Mouse (Mus musculus): Measurements from ENCODE around the gene Nat8f5.
"Not testable (repeated sequence)": the region's sequence is repeated elsewhere in the genome, so short reads cannot be mapped to it uniquely, and the experiment has no call there.

Gene Nat8f5

DNA sequence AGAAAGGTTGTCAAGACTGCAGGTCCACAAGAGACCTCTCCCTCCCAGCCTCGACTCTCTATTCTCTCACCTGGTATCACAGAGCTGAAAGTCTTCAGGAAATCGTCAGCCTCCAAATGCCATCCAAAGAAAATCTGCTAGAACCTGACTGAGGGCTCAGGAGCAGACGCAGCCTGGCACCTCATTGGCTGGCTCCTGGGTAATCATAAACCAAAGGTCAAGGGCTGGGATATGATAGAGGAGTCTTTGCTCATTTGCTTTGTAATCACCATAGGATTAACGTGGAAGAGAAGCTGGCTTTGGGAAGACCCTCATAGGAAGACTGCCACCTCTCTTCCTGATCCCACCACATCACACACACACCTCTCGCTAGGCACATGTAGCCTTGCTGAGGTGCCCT lies at the start of gene Nat8f5, which contains the start of gene Nat8f6:
Nat8f5 (minus strand) TSS at position 136 of the 400 bp plus-strand sequence.
Nat8f6 (minus strand) TSS at position 118 of the 400 bp plus-strand sequence.
- no peak for DNase-seq (ENCODE audit: low spot score)

DNA sequence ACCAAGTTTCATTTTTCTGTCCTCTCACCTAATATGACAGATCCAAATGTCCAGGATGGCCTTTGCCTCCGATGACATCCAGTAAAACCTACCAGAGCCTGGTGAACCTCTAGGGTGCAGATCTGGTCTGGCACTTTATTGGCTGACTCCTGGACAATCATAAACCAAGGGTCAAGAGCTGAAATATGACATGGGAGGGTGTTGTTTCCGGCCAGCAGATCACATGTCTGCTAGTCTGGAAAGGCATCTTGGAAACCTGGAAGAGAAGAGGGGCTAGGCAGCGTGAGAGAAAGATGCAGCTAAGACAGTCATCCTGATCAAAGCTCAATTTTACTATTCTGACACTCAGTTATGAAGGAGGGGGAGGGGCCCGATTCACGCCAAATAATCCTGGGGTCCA lies 48.2 kb upstream of the Nat8f5 start, which contains the start of gene Nat8f2:
Nat8f2 (minus strand) TSS at position 153 of the 400 bp plus-strand sequence.
- not testable (repeated sequence) for DNase-seq (ENCODE audit: low spot score)

- no peak for DNase-seq (ENCODE audit: low spot score)
Observed at GRCm38 (mm10) chr6:85867726-85868690, 47.2 kb upstream of the Nat8f5 start.

DNA sequence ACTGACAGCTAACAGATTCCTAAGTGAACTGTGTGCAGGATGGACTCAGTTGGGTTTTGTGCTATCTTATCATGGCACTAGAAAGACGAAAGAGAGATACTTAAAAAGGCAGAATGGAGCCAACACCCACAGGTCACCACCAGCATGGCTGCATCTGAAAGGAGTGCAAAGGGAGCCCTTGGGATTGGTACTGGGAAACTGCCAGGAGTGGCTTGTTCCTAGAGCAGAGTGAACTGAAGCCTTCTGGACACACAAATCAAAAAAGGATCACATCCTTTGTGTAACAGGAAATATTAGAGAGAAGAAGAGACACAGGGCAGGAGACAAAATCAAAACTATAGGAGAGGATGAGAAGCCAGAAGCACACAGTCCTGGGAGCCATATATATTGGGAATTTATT lies 46.2 kb upstream of the Nat8f5 start:
- not testable (repeated sequence) for DNase-seq (ENCODE audit: low spot score)

DNA sequence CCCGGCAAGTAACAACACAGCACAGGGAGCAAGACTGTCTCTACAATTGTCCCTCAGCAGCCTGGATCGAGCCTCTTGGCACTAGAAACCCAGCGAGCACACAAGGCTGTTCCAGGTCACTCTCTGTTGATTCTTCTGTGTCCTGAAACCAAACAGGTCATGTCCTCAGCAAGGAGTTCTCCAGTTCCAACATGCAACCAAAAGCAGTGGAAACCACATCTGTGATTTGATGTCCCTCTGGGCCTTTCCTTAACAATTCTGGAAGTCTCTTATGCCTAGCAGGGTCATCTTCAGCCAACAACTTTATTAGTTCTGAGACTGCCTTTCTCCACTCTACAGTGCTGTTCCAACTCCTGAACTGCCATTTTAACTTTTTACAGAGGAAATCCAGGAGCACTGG lies 45.4 kb upstream of the Nat8f5 start:
- not testable (repeated sequence) for DNase-seq (ENCODE audit: low spot score)

DNA sequence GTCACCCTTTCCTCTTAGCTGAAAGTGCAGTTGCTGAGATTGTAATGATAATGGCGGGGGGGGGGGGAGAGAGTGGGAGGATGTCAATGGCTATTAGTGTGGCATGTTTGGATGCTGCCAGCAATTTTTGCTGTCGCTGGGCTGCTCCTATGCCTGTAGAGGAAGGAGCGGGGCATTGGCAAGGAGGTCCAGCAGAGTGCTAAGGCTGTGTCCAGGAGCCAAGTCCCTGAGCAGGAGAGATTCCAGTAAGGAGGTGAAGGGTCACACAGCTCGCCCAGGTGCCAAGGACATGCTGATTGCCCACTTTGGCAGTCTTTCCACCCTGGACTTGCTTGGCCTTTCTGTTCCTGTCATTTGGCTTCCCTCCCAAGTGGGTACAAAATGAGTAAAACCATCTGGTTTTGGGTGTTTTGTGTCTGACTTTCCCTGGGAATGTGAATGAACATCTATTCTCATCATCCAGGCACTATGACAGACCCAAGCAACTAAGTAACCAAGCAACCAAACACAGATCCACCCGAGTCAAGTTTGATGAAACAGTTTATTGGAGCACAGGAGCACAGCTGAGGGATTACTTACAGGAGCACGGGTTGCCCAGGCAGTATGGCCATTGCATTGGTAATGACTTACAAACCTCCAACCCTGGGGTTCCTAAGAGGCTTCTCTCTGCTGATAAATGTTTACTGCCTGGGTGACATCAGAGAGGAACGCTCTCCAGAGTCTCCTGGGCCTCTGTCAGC lies 44.3 kb upstream of the Nat8f5 start:
- peak; percentile 36 for DNase-seq (ENCODE audit: low spot score)

GRCm38 (mm10) chr6:85863840-85864239 lies 43.1 kb upstream of the Nat8f5 start:
- no peak for DNase-seq (ENCODE audit: low spot score)

DNA sequence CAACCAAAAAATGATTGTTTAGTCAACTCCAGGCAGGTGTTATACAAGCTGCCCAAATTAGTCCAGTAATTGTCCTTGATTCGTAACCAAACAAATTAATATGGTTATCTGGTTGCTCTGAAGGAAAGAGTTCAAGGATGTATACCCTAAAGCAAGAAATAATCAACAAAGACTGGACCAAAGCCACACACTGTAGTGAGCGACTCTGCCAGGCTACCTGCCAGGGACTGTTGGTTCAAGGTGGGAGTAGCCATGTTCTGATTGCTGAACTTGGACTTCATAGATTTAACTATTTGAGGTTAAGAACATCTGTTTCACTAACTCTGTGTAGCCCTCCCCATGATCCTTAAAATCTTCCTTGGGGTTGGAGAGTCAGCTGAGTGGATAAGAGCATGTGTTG lies 42.4 kb upstream of the Nat8f5 start:
- DNase-seq (ENCODE audit: low spot score) = peak; percentile 52

DNA sequence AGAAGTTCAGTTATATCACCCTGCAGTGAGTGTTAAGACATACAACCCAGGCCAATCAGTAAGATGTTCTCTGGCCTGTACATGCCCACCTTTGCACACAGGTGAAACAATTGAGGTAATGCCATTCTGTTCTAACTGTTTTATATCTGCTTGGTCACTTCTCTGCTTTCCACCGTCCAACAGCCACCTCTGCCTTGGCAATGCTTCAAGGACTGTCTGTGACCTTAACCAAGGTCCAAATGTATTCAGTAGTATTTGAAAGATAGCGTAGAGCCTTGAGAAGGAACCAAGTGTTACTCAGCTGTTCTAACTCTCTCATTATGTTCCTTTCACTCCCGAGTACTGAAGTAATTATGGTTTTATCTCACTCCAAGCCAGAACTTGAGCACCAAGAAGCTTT lies 41.8 kb upstream of the Nat8f5 start:
- peak; percentile 76 for DNase-seq (ENCODE audit: low spot score)

GRCm38 (mm10) chr6:85861247-85861646 lies 40.5 kb upstream of the Nat8f5 start:
- no peak for DNase-seq (ENCODE audit: low spot score)

DNA sequence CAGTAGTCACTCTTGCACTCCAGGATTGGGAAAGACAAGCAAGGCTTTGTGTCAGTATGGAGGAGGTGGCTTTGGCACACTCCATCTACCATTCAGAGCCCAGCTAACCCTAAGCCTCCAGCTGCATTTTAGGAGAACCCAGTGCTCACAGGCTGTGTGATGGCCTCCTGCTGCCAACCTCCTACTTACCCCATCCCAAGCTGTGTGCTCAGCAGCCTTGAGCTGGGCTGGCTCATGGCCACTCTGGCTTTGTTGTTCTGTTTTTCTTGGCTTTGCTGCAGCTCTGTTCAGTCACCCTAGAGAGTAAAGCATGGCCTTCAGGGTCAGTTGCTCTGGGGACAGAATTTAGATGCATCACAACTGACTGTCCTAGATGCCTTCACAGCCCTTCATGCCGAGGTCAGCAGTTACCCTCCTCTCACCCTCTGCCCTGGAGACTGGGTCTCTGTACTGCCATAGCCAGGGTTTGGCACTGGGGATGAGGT lies 35.5 kb upstream of the Nat8f5 start:
- DNase-seq (ENCODE audit: low spot score) = peak; percentile 64

GRCm38 (mm10) chr6:85853481-85853880 lies 32.7 kb upstream of the Nat8f5 start:
- DNase-seq (ENCODE audit: low spot score) = no peak

- DNase-seq (ENCODE audit: low spot score) = no peak
Observed at GRCm38 (mm10) chr6:85851062-85851773, 30.4 kb upstream of the Nat8f5 start.

- no peak for DNase-seq (ENCODE audit: low spot score)
Observed at GRCm38 (mm10) chr6:85849240-85849639, 28.5 kb upstream of the Nat8f5 start.

DNA sequence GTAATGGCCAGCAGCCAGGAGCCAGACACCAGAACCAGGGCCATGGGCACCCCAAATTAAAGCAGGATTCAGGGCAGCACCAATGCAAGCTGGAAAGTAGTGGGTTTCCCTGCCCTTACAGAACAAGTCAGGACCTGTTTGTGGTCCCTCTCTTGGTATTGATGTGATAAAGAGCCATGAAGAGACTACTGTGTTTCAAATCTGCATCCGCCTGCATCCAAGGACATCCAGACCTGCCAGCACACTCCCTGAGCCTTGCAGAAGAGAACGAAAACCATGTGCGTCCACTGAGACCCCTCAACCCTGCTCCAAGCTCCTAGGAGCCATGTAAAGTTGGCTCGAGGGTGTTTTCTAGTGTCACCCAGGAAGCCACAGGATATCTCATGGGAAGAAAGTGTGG lies 27.4 kb upstream of the Nat8f5 start:
- no peak for DNase-seq (ENCODE audit: low spot score)

GRCm38 (mm10) chr6:85846921-85847320 lies 26.1 kb upstream of the Nat8f5 start:
- DNase-seq (ENCODE audit: low spot score) = no peak

- not testable (repeated sequence) for DNase-seq (ENCODE audit: low spot score)
Observed at GRCm38 (mm10) chr6:85843677-85844458, 23.1 kb upstream of the Nat8f5 start.

DNA sequence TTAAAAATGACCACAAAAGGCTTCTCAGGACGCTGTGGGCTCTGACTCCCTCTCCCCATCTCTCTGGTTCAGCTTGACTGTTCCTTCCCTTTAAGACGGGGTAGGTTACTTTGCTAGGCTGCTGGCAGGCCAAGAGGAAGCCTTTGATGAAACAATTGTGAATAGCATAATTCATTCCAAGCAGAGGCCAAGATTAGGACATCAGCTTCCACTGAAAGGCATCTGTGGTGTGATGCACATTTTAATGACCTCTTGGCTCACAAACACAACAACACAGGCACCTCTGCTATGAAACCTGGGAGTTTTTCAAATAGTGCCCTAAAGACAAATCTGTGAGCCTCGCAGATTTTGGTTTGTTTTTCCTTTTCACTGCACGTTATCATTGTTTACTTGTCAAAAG lies 19.2 kb upstream of the Nat8f5 start:
- no peak for DNase-seq (ENCODE audit: low spot score)

DNA sequence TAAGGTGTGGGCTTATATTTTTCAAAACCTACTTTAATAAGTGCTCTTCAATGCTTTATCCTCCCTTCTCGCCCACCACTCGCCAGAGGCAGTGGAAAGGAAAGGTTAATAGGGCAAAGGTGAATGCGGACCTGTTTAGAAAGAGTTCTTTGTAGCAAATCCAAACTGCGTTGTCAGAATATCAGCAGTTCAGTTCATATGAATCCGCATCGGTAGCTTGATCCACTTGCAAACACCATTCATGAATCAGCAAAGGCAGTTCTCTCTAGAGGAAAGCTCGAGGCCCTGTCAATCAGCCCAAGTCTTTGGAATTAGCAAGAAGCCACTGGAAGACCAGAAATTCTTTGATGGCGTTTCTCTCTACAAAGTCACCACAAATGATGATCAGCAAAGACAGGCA lies 17.9 kb upstream of the Nat8f5 start:
- DNase-seq (ENCODE audit: low spot score) = no peak

GRCm38 (mm10) chr6:85837307-85837706 lies 16.5 kb upstream of the Nat8f5 start:
- peak; percentile 50 for DNase-seq (ENCODE audit: low spot score)

DNA sequence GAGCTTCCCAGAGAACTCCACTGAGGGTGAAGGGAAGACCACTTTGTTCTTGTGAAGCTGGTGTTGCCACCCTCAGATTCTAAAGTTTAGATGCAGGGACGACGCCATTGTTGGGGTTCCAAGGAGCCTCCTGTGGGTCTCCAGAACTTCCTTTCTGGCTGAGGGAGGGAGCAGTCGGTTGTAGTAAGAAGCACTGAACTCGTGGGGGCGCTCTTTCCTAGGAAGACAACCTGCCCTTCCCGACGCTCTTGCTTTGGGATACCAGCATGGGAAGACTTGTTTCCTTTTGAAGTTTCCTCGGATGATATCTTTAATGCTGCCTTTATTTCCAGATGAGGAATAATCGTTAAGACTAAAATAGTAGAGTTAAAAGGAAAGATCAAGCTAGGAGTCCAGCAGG lies 16.1 kb upstream of the Nat8f5 start:
- peak; percentile 58 for DNase-seq (ENCODE audit: low spot score)
